Mouse (Mus musculus) G1E (cell line): ENCODE results near the gene Pak4.

Experiments
- CTCF ChIP-seq: IDR thresholded peaks from 2 replicates; pipeline ENCODE4 v1.5.1; 2012; ENCODE audit warnings: low read depth, low read length, inconsistent platforms, mixed read lengths
- GATA1 ChIP-seq: IDR thresholded peaks from 2 replicates; pipeline ENCODE4 v1.6.1; 2012; ENCODE audit warnings: borderline replicate concordance, low read length, inconsistent platforms, mixed read lengths

DNA sequence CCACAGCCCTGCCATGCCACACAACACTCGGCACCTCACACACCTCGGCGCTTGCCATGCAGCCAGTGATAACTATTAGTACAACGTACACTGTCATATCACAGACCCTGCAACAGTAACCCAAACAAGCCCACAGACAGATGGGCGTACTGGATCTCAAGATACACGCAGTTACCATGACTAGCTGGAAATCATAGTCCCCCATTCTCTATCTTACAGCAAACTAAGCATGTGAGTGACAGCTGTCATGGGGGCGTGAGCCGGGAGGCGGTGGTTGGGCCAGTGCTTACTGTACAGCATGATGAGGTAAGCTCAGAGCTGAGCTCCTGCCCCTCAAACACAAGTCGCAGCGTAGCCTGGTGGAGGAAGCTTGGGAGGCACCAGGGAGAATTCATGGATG is 22.4 kb downstream of the Pak4 start:
- TF ChIP-seq CTCF (no peak), GATA1 (no peak)
